Mouse (Mus musculus): Measurements from ENCODE around the gene Alg12.

The Alg12 gene

DNA sequence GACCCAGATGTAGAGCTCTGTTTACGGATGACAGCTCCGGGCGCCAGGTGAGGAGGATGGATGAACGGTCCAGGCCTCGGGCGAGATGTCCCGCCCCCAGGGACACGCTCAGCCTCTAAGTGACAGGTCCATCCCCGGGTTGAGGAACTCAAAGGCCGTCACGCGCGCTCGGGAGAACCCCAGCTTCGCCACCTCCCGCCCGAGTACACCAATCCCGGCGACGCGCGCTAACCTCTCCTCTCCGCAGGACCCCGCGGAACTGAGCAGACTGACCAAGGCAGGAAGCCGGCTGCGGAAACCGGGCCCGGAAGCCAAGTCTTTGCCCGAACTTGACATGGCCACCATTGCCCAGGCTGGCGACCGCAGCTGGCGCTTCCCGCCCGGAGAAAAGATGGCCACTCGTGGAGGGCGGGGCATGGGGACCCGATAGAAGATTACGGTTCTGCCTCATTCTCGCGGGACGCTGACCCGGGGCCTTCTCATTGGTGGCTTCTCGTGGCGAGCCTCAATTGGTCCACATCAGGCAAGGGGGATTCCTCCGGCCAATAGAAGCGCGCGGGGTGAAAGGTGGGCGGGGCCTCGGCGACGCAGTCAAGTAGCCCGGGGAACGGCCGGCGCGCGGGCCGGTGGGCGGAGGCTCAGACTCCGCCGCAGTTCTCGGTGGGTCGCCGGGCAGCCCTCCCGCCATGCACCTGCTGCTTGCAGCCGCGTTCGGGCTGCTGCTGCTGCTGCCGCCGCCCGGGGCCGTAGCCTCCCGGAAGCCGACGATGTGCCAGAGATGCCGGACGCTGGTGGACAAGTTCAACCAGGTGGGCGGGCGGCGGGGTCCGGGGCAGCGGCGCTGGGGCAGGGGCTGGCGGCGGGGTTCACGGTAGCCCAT lies at the start of gene Alg12, which contains the start of gene Creld2:
Alg12 (minus strand) TSS at position 293 of the 880 bp plus-strand sequence.
Creld2 (plus strand) TSS at position 621 of the 880 bp plus-strand sequence.
- DNase-seq (ENCODE audit: low spot score): peak; percentile 96

GRCm38 (mm10) chr15:88868024-88868742 lies 49.1 kb upstream of the Alg12 start:
- no peak for DNase-seq (ENCODE audit: low spot score)

GRCm38 (mm10) chr15:88867368-88868023 lies 48.4 kb upstream of the Alg12 start:
- no peak for DNase-seq (ENCODE audit: low spot score)

- no peak for DNase-seq (ENCODE audit: low spot score)
Measured at GRCm38 (mm10) chr15:88866934-88867356, 47.8 kb upstream of the Alg12 start.

- no peak for DNase-seq (ENCODE audit: low spot score)
Measured at GRCm38 (mm10) chr15:88865888-88866695, 47.0 kb upstream of the Alg12 start.

DNA sequence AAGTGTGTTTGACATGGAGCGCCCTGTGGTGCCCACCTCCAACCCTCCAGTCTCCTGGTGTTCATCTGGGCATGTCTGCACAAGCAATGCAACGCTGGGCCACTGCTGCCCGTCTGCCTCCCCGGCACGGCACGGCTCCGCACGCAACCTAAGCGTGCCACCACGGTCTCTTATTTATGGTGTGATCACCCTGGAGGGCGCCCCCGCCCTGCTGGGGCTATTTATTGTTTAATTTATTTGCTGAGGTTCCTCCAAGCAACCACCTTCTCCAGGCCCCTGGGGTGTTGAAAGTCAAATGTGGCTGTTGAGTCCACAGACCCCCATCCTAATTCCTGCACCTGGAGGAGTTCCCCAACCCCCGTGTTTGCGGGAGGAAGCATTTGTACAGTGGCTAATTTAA lies 45.9 kb upstream of the Alg12 start:
- DNase-seq (ENCODE audit: low spot score): no peak

GRCm38 (mm10) chr15:88864270-88865030 lies 45.3 kb upstream of the Alg12 start:
- DNase-seq (ENCODE audit: low spot score): no peak

- DNase-seq (ENCODE audit: low spot score): peak; percentile 67
Measured at GRCm38 (mm10) chr15:88863695-88864231, 44.6 kb upstream of the Alg12 start.

GRCm38 (mm10) chr15:88862881-88863694 lies 44.0 kb upstream of the Alg12 start:
- DNase-seq (ENCODE audit: low spot score): no peak

DNA sequence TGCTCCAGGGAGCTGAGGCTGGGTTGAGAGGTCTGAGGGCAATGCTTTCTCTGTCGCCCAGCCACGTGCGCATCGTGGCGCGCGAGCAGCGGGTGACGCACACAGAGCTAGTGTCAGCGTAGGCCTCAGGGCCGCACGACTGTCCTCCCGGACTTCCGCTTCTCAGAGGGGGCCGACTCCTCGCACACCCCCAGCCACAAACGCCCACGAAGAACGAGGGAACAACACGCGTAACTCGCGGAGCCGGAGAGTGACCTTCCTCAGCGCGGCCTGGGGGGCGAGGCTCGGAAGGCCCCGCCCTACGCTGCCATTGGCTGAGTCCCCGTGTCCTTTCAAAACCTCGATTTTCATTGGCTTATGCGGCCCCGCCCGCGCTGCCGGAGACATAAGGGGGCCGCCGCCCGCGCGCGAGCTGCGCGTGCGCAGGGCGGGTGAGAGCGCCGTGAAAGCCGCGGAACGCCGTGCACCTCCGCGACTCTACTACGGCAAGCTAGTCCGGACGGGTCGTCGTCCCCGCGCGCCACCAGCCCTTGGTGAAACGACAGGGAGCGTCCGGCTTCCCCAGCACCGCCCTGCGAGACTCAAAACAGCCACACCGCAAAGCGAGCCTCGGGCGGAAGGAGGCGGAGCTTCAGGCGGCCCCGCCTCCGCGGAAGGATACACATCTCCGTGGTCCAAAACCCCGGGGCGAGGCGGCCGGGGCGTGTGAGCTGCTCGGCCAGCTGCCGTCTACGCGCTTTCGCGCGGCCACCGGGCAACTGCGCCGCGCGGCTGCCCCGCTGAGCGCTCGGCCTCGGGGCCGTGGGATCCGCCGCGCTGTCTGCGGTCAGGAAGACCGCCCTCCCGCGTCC lies 42.9 kb upstream of the Alg12 start, which contains the start of gene Pim3:
Pim3 (plus strand) TSS at position 415 of the 851 bp plus-strand sequence.
- DNase-seq (ENCODE audit: low spot score): peak; percentile 77

GRCm38 (mm10) chr15:88860781-88861180 lies 41.7 kb upstream of the Alg12 start:
- DNase-seq (ENCODE audit: low spot score): no peak

GRCm38 (mm10) chr15:88859206-88859970 lies 40.3 kb upstream of the Alg12 start:
- DNase-seq (ENCODE audit: low spot score): no peak

GRCm38 (mm10) chr15:88858707-88859106 lies 39.6 kb upstream of the Alg12 start:
- no peak for DNase-seq (ENCODE audit: low spot score)

- DNase-seq (ENCODE audit: low spot score): no peak
Measured at GRCm38 (mm10) chr15:88858141-88858541, 39.0 kb upstream of the Alg12 start.

DNA sequence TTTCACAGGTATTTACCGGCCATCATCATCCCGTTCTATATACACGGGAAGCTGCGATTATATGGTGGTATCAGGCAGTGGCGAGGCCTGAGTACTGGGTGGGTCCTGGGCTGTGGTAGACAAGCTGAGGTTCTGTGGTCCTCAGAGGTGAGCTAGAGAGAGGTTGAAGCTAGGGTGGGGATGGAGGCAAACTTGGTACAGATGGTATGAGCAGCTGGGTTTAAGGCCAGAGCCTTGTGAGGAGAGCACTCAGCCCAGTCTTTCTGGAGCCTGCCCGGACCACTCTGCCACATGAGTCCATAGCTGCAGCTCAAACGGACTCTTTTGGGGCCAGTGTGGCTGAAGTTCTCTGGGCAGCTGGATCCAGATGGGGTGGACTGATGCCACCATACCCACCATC lies 38.2 kb upstream of the Alg12 start:
- DNase-seq (ENCODE audit: low spot score): no peak

DNA sequence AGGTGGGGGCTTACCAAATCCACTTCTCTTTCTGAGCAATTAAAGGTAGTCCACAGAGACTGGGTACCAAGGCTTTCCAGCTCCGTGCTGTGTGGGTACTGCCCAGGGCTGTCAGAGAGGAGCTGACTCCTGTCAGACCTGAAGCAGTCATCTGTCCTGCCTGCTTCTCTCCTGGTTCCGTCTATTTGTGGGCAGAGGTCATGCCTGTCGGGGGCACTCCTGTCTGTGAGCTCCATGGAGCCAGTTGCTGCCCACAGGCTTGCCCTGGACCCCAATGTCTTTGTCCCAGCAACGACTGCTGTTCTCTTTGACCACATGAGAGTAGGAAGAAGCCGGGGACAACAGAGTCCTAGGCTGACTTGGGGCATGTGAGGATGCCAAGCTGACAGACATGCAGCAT lies 37.5 kb upstream of the Alg12 start:
- DNase-seq (ENCODE audit: low spot score): no peak

- no peak for DNase-seq (ENCODE audit: low spot score)
Measured at GRCm38 (mm10) chr15:88855896-88856417, 36.8 kb upstream of the Alg12 start.

Measured in urinary bladder, postnatal 10 days (tissue).